Mouse (Mus musculus): ENCODE data around the gene Frrs1.

The Frrs1 gene

GRCm38 (mm10) chr3:116848936-116849335 is 10.3 kb upstream of the Frrs1 start:
- no peak for DNase-seq

- DNase-seq: no peak
These were observed 8.9 kb upstream of the Frrs1 start for GRCm38 (mm10) chr3:116850376-116850775.

DNA sequence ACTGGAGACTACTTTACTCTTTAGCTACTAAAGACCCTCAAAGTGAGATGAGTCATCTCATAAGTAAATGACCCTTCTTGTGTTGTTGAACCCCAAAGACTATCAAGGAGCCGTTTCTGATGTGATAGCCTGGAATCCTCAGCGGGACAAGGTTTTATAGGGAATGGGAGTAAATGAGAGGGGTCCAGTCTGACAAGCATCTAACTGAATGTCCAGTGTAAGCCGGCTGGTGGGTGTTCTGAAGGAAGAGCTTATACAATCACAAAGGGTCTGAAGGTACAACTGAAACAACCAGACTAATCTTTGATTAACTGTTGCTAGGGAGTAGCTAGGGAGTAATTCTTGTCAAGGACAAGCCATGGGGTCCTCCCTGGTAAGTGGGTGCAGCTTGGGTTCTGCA is 6.8 kb upstream of the Frrs1 start:
- DNase-seq: no peak

DNA sequence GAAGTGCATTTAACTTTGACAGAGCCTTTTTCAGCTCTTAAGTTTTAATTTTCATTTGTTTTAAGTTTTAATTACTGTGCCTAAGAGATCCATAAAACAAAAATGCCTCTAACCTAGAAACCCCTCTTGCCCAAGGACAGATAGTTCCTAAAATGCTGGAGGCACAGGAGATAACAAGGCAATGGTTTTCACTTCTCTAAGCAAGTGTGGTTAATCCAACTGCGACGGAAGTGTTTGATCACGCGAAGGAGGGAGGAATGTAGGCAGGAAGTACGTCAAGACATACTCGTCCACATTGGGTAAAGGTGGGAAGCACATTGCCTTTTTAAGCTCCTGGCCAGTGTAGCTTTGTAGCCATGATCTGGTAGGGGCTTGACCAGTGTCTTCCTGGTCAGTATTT is 1.7 kb upstream of the Frrs1 start:
- no peak for DNase-seq

DNA sequence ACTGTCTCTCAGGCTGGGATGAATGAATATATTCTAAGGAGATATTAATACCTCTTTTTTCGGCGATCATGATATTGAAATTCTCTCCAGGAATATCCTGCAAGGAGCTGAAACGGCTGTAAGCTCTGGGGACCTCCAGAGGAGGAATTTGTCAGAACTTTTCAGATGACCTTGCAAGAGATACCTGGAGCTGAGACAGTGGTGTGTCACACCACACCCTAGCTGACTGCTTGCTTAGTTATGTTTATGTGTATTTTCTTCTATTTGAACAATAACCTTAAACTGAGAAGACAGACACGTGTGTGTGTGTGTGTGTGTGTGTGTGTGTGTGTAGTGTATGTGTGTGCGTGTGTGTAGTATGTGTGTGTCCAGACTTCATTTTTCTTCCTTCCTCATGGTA is 488 bp downstream of the Frrs1 start:
- no peak for DNase-seq

DNA sequence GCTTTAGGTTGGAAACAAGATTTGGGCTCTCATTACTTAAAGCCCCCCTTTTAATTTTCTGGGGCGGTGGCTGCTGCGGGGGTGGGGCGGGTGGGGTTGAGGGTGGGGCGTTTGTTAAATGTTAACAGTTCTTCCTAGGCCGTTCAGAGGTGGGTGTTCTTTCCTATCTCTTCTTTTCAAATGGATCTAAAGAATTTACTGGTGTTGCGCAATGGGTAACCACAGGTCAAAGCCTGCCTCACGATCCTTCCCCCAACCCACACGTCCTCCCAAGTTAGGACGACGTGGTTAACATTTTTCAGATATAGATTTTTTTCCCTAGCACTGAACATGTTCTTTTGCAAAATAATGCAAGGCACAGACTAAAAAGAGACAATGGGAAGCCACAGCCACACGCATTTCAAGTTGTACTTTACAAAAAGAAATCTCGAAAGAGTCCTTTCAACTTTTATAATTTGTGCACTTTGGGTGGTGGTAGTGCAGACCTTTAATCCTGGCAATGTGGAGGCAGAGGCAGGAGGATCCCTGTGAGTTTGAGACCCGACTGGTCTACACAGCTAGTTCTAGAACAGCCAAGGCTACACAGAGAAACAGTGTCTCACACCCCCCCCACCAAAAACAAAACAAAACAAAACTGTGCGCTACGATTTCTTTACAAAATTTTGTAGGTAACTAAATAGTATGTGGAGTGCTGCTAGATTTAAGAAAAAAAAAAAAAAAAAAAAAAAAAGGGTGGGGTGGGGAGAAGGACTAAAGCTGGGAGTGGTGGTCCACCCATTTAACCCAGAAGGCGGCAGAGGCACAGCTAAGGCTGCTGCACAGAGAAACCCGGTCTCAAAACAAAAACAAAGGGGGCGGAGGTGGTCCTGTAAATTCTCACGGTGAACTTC is 1.3 kb downstream of the Frrs1 start:
- DNase-seq: no peak

GRCm38 (mm10) chr3:116861223-116861539 is 1.9 kb downstream of the Frrs1 start:
- no peak for DNase-seq

GRCm38 (mm10) chr3:116861540-116862067 is 2.3 kb downstream of the Frrs1 start:
- peak; percentile 34 for DNase-seq

GRCm38 (mm10) chr3:116862621-116863020 is 3.4 kb downstream of the Frrs1 start:
- no peak for DNase-seq

- no peak for DNase-seq
These were observed 5.2 kb downstream of the Frrs1 start for GRCm38 (mm10) chr3:116864421-116864820.

GRCm38 (mm10) chr3:116865199-116865636 is 6.0 kb downstream of the Frrs1 start:
- no peak for DNase-seq

DNA sequence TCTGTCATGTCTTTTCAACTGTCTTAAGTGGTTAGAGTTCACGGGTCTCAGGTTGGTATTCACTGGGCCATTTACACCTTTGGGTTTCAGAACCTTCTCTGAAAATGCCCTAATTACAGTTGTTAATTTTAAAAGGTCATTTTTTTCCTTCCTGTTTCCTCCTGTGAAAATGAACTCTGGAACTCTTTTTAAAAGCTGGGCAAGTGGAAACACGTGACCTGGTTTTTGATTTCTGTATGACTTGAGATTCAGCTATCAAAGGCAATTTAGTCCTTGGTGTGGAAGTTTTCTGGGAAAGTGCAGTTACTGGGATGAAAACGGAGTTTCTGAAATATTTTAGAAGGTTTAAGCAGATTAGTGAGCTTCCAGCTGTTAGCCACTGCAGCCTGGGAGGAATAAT is 11.1 kb downstream of the Frrs1 start:
- DNase-seq: no peak

DNA sequence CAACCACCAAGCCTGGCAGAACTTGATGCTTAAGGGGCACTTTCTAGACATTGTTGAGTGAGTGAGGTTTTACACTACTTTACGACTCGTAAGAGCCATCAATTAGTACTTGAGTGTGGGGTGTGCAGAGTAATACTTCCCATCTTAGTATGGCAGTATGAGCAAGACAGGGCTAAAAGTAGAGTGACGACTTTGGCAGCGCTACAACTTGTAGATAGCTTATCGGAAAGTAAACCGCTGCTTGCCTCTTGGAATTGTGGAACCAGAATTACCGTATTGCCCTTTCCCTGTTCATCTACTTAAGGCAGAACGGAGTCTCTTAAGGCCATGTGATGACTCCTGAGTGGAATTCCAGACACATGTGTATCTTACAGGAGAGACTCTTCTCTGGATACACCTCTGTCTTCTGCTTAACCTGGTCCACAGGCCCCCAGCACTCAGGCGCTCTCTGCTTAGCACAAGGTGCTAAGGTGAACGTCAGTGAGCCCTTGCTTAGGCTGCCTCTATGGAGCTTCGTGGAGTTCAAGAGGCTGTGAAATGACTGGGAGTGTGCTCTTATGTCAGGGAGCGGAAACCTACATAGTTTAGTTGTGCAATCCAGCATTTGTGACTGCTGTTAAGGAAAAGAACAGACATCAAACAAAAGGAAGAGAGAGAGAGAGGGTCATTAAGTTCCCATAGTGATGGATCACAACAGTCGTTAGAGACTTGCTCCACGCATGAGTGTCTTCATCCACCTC is 23.1 kb downstream of the Frrs1 start:
- no peak for DNase-seq

GRCm38 (mm10) chr3:116884941-116885340 is 25.7 kb downstream of the Frrs1 start:
- DNase-seq: no peak

DNA sequence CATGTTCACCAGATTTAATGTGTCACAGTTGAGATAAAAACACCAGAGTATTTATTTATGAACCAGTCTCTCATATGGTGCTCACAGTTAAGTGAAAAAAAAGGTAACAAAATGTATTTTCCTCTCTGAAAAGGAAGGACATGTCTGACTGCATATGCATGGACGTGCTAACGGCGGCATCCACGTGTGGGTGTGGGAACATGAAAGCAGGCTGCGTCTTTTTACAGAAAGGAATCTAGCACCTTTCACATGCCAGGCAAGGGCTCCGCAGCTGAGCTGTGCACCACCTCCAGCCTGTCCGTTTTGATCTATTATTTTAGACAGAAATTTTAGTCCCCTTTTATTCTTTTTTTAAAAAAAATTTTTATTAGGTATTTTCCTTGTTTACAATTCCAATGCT is 30.1 kb downstream of the Frrs1 start:
- DNase-seq: peak; percentile 7

DNA sequence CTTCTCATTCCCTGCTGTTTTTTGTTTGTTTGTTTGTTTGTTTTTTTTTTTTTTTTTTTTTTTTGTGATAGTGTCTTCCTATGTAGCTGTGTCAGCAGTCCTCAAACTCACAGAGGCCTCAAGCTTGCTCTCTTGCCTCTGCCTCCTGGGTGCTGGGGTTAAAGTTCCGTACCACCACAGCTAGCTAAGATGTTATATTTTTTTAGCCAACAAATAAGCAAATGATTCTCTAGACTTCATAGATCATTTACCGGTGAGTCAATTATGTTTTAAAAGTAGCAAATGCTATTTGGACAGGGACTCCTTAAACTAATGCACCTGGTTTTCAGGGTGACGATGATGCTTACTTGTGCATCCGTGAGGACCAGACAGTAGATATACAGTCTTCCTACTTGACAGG is 31.3 kb downstream of the Frrs1 start:
- DNase-seq: no peak

GRCm38 (mm10) chr3:116891436-116892205 is 32.4 kb downstream of the Frrs1 start:
- DNase-seq: no peak

DNA sequence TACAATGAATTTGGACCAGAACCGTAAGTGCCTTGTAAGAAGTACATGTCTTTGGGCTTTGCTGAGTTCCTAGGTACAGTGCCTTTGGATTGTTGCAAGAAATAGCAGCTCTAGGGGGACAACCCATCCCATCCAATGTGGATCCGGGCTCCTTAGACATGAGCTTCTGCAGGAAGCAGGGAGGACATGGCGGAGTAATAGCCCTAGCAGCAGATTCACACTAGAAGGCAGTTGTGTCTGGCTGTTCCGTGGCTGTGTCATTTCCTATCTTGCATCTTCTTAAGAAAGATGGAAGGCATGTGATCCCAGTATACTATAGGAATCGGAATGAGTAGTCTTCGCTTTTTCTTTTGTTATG is 32.9 kb downstream of the Frrs1 start:
- no peak for DNase-seq

DNA sequence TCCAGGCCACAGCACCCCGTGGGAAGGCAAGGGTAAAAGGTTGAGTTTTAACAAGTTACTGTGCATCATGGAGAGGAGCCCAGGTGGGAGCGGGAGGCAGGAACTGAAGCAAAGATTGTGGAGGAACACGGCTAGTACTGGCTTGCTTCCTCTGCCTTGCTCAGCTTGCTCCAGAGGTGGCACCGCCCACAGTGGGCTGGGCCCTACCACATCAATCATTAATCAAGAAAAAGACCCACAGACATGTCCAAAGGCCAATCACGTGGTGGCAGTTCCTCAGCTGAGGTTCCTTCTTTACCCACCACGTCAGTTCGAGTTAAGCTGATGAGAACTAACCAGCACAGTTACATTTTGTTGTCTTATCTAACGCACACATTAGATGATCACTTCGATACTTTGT is 33.6 kb downstream of the Frrs1 start:
- DNase-seq: no peak

- DNase-seq: peak; percentile 83
These were observed 44.9 kb downstream of the Frrs1 start for GRCm38 (mm10) chr3:116904158-116904557.

DNA sequence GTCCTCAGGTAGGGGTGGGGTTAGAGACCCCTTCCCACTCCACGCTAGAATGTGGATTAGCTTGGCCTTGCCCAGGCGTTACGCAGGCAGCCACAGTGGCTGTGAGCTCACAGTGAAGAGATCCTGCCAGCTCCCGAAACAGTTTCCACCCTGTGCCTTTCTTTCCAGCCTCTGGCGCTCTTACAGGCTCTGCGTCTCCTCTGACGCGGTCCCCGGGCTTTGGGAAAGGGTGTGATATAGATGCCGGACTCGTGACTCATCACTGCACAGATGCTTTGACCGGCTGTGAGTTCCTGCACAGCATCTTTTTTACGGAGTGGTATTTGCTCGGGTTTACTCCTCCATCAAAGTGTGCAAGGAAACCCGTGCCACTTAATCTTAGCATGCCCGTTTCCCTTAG is 46.6 kb downstream of the Frrs1 start:
- peak; percentile 50 for DNase-seq

DNA sequence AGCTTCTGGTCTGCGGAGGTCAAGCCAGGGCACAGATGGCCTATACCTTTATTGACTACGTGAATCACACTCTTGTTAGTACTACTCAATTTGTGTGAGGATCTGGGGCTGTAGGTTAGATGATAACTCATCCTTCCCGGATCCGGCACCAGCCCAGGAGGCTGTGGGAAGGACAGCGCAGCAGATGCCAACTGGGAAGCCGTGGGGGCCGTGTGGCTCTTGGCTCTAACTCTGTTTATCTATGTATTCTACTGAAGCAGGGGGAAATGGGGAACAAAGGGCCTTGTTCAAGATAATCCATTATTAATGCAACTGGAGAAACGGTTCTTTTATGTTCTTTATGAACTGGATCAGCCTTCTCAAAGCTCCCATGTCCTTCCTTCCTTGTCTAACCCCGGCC is 47.3 kb downstream of the Frrs1 start:
- no peak for DNase-seq

DNA sequence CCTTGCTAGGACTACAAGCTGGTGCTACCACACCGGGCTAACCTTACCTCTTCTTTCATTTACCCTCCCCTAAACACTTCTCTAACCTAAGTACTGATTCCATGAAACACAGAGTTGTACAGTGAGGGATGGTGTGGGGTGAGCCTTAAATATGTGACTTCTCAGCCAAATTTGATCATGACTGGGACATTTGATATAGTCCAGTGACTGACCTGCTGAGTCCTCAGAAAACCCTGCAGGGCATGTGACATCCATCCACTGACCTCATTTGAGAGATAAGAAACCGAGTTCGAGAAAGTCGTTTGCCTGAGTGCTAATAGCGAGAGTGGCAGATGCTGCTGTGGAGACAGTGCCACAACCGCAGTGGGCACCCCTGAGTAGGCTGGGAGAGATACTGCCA is 55.1 kb downstream of the Frrs1 start:
- DNase-seq: no peak

Measured in right cerebral cortex, postnatal 14 days (tissue).